Mouse (Mus musculus) left cerebral cortex, adult 9 months (tissue): ENCODE data around the gene Slc5a3.

ENCODE experiments used
- DNase-seq, 2 experiments: peaks; one replicate each; pipeline ENCODE4 v3.0.0; 2022; ENCODE audit warnings: low spot score in 2 of 2

Slc5a3 gene

DNA sequence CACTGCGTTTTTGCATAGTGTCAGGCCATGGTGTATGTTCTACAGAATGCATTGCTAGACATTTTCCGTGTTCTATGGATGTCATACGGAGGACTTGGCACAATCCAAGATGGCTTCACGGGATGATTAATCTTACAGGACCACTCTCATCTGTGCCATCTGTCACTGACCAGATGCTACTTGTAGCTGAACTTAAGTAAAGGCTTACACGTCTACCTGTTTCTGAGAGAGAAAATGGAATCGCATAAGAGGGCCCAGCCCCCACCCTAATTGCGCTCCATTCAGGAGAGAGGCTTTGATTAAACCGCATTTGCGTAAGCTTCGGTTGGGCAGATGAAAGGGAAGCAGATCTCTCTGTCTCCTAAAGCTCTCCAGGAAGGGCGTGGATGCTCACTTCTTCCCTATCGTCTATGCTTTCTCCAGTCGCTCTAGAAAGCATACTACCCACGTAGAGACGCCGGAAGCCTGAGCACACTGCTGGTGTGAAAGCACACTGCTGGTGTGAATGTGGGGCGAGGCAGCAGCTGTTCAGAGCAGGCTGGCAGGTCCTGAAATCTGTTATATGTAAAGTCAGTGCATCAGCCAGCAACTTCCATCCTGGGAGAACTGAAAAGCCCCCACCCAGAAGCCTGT is 62.9 kb downstream of the Slc5a3 start:
- DNase-seq, result no peak

- no peak for DNase-seq
These were observed 69.1 kb downstream of the Slc5a3 start for GRCm38 (mm10) chr16:92127226-92127625.

GRCm38 (mm10) chr16:92127666-92128065 is 69.5 kb downstream of the Slc5a3 start:
- DNase-seq, result no peak

GRCm38 (mm10) chr16:92129843-92130242 is 71.7 kb downstream of the Slc5a3 start:
- no peak for DNase-seq

DNA sequence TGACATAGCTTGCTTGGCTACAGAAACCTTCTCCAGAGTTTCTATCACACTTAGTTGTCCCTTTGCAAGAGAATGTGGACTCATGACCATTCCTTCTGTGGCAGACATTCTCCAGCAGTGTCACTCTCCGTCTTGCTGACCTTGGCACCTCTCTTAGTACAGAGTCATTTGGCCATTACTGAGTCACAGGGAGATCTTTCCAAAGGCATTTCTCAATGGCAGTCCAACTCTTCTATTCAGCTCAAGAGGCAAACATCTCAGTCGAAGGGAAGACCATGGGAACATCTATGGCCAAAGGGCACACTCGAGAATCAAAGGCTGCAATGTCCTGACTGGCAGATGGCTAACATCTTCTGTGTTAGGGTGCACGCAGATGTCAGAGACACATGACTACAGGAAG is 74.4 kb downstream of the Slc5a3 start:
- no peak for DNase-seq

GRCm38 (mm10) chr16:92134148-92134764 is 76.1 kb downstream of the Slc5a3 start:
- DNase-seq, result no peak

DNA sequence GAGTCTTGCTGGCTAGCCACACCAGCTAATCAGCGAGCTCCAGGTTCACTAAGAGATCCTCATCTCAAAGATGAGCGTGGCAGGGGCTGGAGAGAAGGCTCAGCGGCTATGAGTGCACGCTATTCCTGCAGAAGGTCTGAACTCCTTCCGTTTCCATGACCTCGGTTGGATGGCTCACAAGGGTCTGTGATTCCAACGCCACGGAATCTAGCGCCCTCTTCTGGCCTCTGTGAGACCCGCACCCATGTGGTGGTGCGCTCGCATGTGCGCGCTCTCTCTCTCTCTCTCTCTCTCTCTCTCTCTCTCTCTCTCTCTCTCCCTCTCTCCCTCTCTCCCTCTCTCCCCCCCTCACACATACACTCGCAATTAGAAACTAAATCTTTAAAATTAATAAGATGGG is 78.2 kb downstream of the Slc5a3 start:
- no peak for DNase-seq
